Mouse (Mus musculus): ENCODE measurements around the gene Gcnt1.
A peak's percentile ranks its signal among the peaks of the same experiment; 100 is the strongest.

The Gcnt1 gene

DNA sequence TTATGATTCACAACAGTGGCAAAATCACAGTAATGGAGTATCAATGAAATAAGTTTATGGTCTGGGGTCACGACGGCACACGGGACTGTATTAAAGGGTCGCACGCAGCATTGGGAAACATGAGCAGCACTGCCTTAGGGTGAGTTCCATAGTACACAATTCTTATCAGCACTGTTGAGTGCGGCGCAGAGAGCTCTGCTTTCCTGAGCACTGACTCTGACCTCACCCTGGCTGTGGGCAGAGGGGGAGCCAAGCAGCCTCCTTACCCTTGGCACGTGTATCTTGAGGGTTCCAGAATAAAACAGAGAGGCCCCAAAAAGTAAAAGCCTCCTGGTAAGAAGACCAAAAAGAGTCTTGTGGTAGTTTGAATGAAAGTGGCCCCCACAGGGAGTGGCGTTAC, 4.1 kb downstream of the Gcnt1 start:
- no peak for DNase-seq (ENCODE audit: low read depth, low spot score)

- no peak for DNase-seq (ENCODE audit: low read depth, low spot score)
Measured at GRCm38 (mm10) chr19:17366364-17367090, 6.1 kb downstream of the Gcnt1 start.

GRCm38 (mm10) chr19:17364741-17365140, 7.9 kb downstream of the Gcnt1 start:
- DNase-seq (ENCODE audit: low read depth, low spot score): peak; percentile 31

DNA sequence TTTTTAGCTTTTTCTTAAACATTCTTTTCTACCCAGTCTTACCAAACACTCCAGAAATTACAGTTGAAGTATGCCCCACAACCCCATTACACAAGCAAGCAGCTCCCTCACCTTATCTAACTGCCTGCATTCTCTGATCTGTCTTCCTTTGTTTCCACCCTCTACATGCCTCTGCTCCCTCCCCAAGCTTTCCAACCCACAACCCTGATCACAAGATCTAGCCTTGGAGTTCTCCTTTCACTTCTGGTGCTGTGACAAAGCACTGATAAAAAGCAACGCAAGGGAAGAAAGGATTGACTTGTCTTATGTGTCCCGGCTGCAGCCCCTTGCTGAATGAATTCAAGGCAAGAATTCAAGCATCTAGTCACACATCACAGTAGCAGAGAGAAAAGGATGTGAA, 11.5 kb downstream of the Gcnt1 start:
- no peak for DNase-seq (ENCODE audit: low read depth, low spot score)

DNA sequence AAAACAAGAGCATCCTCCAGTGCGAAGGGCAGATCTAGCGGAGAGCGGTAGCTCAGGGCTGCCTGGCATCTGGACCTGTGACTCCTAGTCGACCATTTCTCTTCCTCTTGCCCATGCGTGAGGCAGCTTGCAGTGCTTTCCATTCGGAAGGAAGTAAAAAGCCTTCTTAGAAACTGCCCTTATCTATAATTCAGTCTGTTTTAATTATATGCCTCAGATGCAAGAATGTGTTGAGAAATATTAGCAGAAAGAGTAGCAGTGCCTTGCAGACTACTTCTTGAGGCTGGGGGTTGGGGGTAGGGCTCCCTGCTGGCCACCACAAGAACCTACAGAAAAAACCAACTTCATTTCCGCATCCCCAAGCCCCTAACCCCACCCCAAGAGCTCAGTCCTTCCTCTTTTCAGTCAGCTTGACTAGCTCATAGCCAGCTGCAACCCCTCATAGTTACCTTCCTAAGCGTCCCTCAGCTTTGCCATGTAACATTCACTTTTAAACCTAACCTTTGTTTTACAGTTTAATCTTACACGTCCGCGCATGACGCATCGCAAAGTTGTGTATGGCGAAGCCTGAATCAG, 13.2 kb downstream of the Gcnt1 start:
- DNase-seq (ENCODE audit: low read depth, low spot score): no peak

DNA sequence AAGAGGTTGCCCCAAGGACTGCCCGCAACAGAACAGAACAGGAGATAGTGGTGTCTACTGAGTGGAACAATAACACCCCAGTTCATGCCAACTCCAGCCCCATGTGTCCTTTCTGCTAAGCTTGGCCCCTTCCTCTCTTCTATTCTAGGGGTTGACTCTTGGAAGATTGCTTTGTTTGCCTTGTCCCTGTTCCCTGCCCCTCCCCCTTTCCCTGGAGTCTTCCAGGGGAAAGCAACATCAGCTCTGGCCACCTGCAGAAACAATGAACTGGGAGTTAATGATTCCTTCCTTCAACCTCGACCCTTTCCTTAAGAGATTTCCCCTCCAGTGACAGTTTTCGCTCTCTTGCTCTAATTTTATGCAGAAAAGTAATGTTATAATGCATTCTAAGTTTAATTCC, 15.3 kb downstream of the Gcnt1 start:
- no peak for DNase-seq (ENCODE audit: low read depth, low spot score)

DNA sequence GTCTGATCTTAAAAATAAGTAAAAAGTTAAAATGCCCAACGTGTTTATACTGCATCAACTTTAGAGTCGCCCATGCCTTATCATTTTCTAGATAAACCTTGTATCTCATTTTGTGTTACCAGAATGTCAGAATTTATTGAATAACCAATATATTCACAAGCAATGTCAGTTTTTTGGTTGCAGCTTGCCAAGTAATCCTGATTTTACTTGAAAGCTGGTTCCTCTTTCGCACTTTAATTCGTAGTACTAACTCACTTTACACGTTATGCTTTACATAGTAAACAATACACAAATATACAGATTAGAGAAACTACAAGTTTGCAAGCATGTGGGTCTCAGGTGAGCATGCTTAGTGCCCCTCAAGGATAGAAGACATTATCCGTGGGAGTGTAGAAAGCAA, 15.7 kb downstream of the Gcnt1 start:
- DNase-seq (ENCODE audit: low read depth, low spot score): no peak

DNA sequence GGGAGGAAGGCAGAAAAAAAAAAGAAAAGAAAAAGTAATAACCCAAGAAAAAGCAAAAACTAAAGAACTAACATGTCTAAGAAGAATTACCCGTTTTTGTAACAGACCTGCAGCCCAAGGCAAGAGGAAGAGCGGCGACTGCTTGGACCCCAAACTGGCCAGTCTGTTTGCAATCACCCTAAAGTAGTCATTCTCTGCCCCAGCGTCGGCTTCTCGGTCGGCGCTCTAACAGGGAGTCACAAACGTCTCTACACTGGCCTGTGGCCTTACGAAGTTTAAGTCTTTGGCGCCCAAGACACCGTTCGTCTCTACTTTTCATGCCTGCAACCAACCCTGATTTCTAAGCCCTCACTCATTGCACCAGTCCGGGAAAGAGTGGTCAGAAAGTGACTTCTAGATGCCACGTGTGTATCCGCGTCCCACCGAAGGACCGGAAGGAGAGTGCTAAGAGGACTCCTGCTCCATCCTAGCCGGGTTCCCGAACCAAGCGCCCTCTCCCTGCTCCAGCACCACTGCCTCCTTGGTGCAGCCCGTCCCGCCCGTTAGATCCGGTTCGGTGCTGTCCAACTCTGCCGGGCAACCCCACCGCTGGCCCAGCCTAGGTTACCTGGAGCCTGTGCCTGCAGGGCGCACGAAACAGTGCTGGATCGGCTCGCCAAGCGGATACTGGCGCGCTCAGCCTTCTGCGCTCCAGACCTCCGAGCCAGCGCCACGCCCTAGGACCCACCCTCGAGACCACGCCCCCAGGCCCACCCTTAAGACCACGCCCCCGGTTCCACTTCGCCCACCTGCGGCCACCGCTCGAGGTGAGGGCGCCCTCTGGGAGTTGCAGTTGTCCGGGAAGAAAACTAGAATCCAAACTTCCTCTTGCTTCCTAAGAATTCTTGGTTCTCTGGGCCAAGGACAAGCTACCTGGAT, 16.4 kb downstream of the Gcnt1 start:
- DNase-seq (ENCODE audit: low read depth, low spot score): peak; percentile 62

DNA sequence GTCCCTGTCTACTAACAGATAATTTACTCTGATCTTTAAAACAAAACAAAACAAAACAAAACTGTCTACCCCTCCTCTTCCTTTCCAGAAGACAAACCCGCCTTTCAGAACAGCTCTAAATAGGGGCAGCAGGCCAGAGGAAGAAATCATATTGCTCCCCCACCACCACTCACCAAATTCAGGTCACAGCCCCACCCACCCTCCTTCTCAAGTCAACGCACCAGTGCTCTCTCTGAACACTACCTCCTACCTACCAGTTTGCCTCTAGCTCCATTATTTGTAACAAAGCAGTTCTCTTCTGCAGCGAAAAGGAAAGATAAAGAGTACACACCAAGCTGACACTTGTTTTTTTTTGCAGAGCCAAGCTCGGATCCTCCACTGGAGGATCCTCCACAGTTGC, 17.3 kb downstream of the Gcnt1 start:
- DNase-seq (ENCODE audit: low read depth, low spot score): no peak

DNA sequence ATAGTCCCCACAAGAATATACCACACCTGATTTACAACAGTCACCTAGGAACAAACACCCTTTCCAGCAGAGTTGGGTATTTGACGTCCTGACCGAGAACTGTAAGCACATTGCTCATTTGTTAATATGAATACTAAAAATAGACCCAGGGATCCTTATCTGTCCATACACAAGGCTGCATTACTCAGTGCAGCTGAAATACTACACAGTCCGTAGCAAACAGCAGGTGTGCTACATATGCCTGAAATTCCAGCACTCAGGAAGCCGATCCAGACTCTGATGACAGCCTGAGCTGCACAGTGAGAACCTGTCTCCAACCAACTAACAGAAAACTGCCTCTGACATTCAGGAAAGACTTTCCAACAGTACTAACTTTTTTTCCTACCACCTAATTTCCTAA, 17.8 kb downstream of the Gcnt1 start:
- no peak for DNase-seq (ENCODE audit: low read depth, low spot score)

DNA sequence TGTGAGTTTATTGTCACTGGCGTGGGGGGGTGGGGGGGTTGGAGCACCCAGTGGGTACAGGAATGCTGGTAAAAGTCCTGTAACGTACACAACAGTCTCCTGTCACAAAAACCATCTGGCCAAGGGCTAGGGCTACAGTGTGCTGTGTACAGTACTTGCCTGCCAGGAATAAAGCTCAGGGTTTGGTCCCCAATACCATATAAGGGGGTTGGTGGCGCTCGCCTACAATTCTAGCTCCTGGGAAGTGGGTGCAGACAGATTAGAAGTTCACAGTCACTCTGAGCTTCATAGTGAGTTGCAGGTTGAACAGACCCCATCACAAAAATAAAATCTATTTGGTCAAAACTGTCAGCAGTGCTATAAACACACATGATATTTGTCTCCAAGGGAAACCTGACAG, 18.3 kb downstream of the Gcnt1 start:
- no peak for DNase-seq (ENCODE audit: low read depth, low spot score)

DNA sequence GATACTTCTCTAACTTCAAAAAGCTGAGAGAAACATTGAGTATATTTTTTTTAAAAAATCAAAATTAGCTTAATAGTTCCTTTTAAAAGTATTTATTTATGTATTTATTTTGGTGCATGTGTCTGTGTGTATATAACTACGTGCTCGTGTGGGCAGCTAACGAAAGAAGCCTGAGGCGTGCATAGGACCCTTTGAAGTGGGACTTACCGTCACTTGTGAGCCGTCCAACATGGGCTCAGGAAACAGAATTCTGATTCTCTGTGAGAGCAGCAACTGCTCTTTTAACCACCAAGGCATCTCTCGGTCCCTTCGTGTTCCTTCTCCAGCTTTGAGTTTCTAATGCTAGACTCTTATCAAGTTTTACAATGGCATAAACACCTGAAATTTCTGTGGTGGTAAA, 18.9 kb downstream of the Gcnt1 start:
- no peak for DNase-seq (ENCODE audit: low read depth, low spot score)

DNA sequence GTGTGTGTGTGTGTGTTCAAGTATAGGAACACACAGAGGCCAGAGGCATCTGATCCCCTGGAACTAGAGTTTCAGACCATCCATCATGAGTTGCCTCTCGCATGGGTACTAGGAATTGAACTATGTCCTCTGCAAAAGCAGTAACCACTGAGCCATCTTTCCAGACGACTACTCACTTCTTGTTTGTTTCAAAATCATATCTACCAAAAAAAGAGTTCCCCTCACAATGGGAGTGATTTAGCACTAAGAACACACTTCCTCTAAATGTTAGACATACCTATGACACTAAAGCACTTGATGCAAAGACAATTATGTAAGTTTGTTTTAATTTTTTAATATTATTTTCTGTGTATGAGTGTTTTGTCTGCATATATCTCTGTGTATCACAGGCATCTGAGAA, 24.8 kb downstream of the Gcnt1 start:
- no peak for DNase-seq (ENCODE audit: low read depth, low spot score)

- DNase-seq (ENCODE audit: low read depth, low spot score): no peak
Measured at GRCm38 (mm10) chr19:17346716-17347474, 25.7 kb downstream of the Gcnt1 start.

DNA sequence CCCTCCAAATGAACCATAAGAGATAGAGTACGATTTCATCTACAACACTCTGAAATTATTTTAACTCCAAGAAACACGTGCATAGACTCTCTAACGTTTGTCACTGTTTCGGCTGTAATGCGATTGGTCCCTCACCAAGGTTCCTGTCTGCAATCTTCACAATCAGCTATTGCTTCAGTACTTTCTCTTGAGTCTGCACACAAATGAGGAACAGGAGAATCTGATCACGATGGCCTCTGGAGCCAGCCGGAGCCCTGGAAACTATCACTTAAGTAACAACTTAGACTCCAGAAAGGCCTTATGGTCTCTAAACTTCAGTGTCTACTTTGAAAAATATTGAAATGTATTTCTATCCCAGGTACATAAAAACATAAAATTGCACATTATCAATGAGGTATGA, 27.8 kb downstream of the Gcnt1 start:
- no peak for DNase-seq (ENCODE audit: low read depth, low spot score)

GRCm38 (mm10) chr19:17339563-17339962, 33.1 kb downstream of the Gcnt1 start:
- DNase-seq (ENCODE audit: low read depth, low spot score): peak; percentile 40

- no peak for DNase-seq (ENCODE audit: low read depth, low spot score)
Measured at GRCm38 (mm10) chr19:17337057-17337679, 35.5 kb downstream of the Gcnt1 start.

DNA sequence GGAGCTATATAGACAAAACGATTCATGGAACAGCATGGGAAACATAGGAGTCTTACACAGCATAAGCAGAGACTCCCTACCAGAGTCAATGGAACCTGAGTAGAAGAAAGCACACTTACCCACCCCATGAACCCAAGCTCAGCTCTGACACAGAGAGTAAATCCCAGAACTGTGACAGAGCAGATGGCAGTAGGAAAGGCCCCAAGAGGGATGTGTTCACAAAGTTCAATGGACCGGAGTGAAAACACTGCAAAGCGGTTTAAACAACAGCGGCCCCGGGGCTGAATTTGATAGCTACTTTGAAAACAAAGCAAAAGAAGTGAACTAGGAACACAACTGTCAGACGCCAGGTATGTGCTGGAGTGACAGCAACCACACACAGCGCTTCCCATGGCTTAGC, 36.0 kb downstream of the Gcnt1 start:
- no peak for DNase-seq (ENCODE audit: low read depth, low spot score)

DNA sequence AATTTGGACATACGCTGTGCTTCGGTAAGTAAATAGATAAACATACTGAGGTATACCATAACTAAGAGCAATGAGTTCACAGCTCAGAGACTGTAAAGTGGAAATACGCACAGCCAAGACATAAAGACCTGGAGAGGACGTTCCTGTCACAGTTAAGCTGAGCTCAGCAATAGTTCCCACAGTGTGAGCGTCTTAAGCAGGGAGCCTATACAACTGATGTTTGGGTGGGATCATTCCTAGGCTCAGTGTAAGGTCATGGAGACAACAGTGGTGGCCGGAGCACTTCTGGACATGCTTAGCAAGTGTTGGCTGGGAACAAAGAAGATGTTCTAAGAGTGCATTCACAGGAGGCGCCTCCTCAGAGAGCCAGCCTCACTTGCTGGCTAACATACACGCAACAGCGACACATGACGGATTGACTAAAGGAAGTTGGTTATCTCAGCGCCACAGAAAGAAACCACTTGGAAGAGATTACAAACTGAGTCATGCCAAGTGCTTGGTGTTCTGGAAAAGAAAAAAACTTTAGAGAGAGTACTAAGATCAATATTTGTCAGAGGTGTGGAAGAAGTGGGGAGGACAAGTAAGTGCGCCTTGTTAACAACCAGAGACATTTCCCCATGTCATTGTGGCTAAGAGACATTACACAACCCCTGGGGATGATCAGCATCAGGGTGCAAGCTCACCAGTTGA, 37.9 kb downstream of the Gcnt1 start:
- DNase-seq (ENCODE audit: low read depth, low spot score): no peak

DNA sequence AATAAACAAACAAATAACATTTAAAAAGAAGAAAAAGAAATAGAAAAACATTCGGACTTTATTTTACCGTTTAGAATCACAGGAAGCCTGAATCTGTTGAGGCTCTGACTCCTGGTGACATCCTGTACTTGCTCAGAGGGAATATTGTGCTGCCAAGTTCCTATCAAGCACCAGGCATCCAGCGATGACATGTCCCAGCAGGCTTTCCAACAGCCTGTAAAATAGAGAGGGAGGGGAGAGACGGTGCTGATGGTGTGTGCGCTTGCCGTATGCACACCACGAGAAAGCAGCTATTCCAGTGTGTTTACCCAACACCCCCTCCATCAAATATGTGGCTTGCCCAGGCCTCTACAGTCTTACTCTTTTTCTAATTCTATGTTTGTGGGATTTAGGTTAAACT, 39.6 kb downstream of the Gcnt1 start:
- DNase-seq (ENCODE audit: low read depth, low spot score): no peak

- no peak for DNase-seq (ENCODE audit: low read depth, low spot score)
Measured at GRCm38 (mm10) chr19:17328916-17329315, 43.7 kb downstream of the Gcnt1 start.
